In the genomic region with DNA sequence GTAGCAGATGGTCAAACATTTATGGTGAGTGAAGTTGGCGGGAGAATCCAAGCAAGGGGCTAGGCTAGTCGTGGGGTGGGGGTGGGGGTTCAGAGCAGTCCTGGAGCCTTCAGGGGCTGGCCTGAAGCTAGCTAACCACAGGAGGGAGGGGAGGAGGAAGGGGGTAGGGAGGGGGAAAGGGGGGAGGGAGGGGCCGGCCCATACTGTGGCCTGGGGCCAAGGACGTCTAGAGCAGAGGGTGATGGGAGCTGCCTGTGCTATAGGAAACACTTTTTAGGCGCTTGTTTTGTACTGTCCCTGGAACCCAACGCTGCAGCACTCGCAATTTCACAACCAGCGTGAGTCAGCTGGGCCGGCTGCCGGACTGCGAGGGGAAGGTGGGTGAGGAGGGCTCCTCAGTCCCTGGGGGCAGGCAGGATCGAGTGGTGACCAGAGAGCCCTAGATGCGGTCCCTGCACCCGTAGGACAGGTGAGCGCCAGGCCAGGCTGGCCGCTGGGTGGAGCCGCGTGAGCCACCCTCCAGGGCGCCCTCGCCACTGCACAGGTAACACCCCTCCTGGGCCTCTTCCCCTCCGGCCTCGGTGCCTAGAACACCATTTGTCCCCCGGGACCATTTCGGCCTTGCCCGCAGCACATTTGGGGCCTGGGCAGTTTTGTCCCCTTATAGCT, we compare ENCODE assay signal across 8 mouse cellular contexts. TPM values are rescaled to one million over a fixed set of nuclear protein-coding genes. Genes with fewer than 3 reads are reported as not detected.
DNase-seq lines count a peak whose midpoint lies in the region; ATAC-seq lines count a peak whose summit lies in the region.

No protein-coding gene starts in this region.

- H3K9me3 ChIP-seq in intestine, embryonic 14.5 days (ENCODE audit: control insufficient read depth, low read length): no peaks in the 10 kb centered on the region
- no peaks in the 10 kb centered on the region for H3K9me3 ChIP-seq in limb, embryonic 12.5 days
- no peaks in the 10 kb centered on the region for H3K9me3 ChIP-seq in midbrain, embryonic 12.5 days

- H3K9ac ChIP-seq in intestine, embryonic 14.5 days (ENCODE audit: low read length): peak overlapping the region; percentile 61
- peak overlapping the region; percentile 68 for H3K9ac ChIP-seq in limb, embryonic 12.5 days (replicated peaks)
- peak overlapping the region; percentile 66 for H3K9ac ChIP-seq in midbrain, embryonic 12.5 days (replicated peaks)

- H3K27me3 ChIP-seq in intestine, embryonic 14.5 days (replicated peaks; ENCODE audit: control insufficient read depth, insufficient read depth, low read length): no peaks in the 10 kb centered on the region
- H3K27me3 ChIP-seq in limb, embryonic 12.5 days: peaks cover 9% of the 10 kb centered on the region
- peaks cover 4% of the 10 kb centered on the region; the same call in 1 of the 2 replicates for H3K27me3 ChIP-seq in midbrain, embryonic 12.5 days

- peak overlapping the region; percentile 54 for H3K4me3 ChIP-seq in intestine, embryonic 14.5 days (ENCODE audit: low read depth, low read length)
- peak overlapping the region; percentile 60 for H3K4me3 ChIP-seq in limb, embryonic 12.5 days (replicated peaks)
- H3K4me3 ChIP-seq in midbrain, embryonic 12.5 days: peak overlapping the region; percentile 59

- peak overlapping the region; percentile 50 for H3K4me2 ChIP-seq in intestine, embryonic 14.5 days (ENCODE audit: low read length)
- H3K4me2 ChIP-seq in limb, embryonic 12.5 days: peak overlapping the region; percentile 52
- H3K4me2 ChIP-seq in midbrain, embryonic 12.5 days (replicated peaks): peak overlapping the region; percentile 63

- DNase-seq in layer of hippocampus, adult 11-12 months (ENCODE audit: low spot score): peak; percentile 11
- no peak for DNase-seq in layer of hippocampus, adult 9-10 months (ENCODE audit: low spot score)
- DNase-seq in gastrocnemius, postnatal 14 days: peak; percentile 42
- peak; percentile 76 for DNase-seq in intestine, embryonic 14.5 days (ENCODE audit: low spot score)
- peak; percentile 12 for DNase-seq in skeletal muscle tissue, adult 2 months (ENCODE audit: low read depth, low spot score)

- 11% methylated on average over 24 of the region's 25 CpGs for WGBS in intestine, embryonic 14.5 days
- 26% methylated on average over 25 of the region's 25 CpGs for WGBS in limb, embryonic 12.5 days
- 21% methylated on average over 20 of the region's 25 CpGs for WGBS in midbrain, embryonic 12.5 days

- ATAC-seq in common myeloid progenitor, adult 5-6 weeks (replicated peaks; ENCODE audit: low read depth, poor library complexity, severe bottlenecking): peak; percentile 81
- ATAC-seq in intestine, embryonic 14.5 days (replicated peaks; ENCODE audit: low FRiP score, low TSS enrichment, low read depth): peak; percentile 93
- peak; percentile 89 for ATAC-seq in limb, embryonic 12.5 days (ENCODE audit: insufficient number of reproducible peaks, insufficient read depth, low FRiP score, low TSS enrichment, low read depth)
- ATAC-seq in midbrain, embryonic 12.5 days (ENCODE audit: low FRiP score, low read depth): peak; percentile 88

- H3K4me1 ChIP-seq in intestine, embryonic 14.5 days (replicated peaks; ENCODE audit: control insufficient read depth, insufficient read depth, low read length): no peaks in the 10 kb centered on the region
- no peaks in the 10 kb centered on the region for H3K4me1 ChIP-seq in limb, embryonic 12.5 days (replicated peaks)
- peaks cover 3% of the 10 kb centered on the region; the same call in 1 of the 2 replicates for H3K4me1 ChIP-seq in midbrain, embryonic 12.5 days

- H3K36me3 ChIP-seq in intestine, embryonic 14.5 days (ENCODE audit: control insufficient read depth, insufficient read depth, low read length): no peaks in the 10 kb centered on the region
- H3K36me3 ChIP-seq in limb, embryonic 12.5 days: no peaks in the 10 kb centered on the region
- no peaks in the 10 kb centered on the region for H3K36me3 ChIP-seq in midbrain, embryonic 12.5 days

- peak overlapping the region; percentile 77 for H3K27ac ChIP-seq in intestine, embryonic 14.5 days (ENCODE audit: low read depth)
- H3K27ac ChIP-seq in limb, embryonic 12.5 days: peak overlapping the region; percentile 85
- H3K27ac ChIP-seq in midbrain, embryonic 12.5 days (replicated peaks): peak overlapping the region; percentile 30; the same call in 1 of the 2 replicates

- intact Hi-C loops in gastrocnemius, postnatal 14 days (cut with DNase I; ENCODE audit: low total_unique reads): no loop called here

RNA-seq across cellular contexts. Expression of a gene that starts 0.5 kb away (rescaled TPM):
- total RNA-seq in common myeloid progenitor, adult 5-6 weeks (2017): 57.1 and 163 TPM in 2 replicates
- 10 to 100 TPM; 10.3 to 10.4 TPM for total RNA-seq in gastrocnemius, postnatal 14 days (2021)
- polyA plus RNA-seq in intestine, embryonic 14.5 days (2014; fragmentation: Nextera tagmentation; extraction: Ambion mirVana): 90.0 and 103 TPM in 2 replicates
- polyA plus RNA-seq in limb, embryonic 12.5 days (2016; fragmentation: Nextera tagmentation; extraction: Ambion mirVana): 114 and 118 TPM in 2 replicates
- 92.5 and 96.1 TPM in 2 replicates for polyA plus RNA-seq in midbrain, embryonic 12.5 days (2016; fragmentation: Nextera tagmentation; extraction: Ambion mirVana)

RNA-seq across cellular contexts. Expression of a gene that starts 13.3 kb away (rescaled TPM):
- 39.1 and 46.0 TPM in 2 replicates for total RNA-seq in common myeloid progenitor, adult 5-6 weeks (2017)
- 10 to 100 TPM; 28.2 to 29.0 TPM for total RNA-seq in gastrocnemius, postnatal 14 days (2021)
- polyA plus RNA-seq in intestine, embryonic 14.5 days (2014; fragmentation: Nextera tagmentation; extraction: Ambion mirVana): 35.7 and 36.3 TPM in 2 replicates
- 45.6 and 50.3 TPM in 2 replicates for polyA plus RNA-seq in limb, embryonic 12.5 days (2016; fragmentation: Nextera tagmentation; extraction: Ambion mirVana)
- polyA plus RNA-seq in midbrain, embryonic 12.5 days (2016; fragmentation: Nextera tagmentation; extraction: Ambion mirVana): 36.0 and 37.8 TPM in 2 replicates

Comparison
In these comparisons a context has a peak if more than half of its experiments do, and no peak if none do; other contexts are left out.
1. H3K27ac ChIP-seq: peak in every context shown above with its lines; median percentile 85 in limb, embryonic 12.5 days; 77 in intestine, embryonic 14.5 days; 30 in midbrain, embryonic 12.5 days.